Mouse (Mus musculus) layer of hippocampus, adult 18-20 months (tissue): ENCODE data around the gene Zkscan4. TPM values are rescaled to one million over a fixed set of nuclear protein-coding genes. Genes with fewer than 3 reads are reported as not detected.

Experiments
- DNase-seq, 2 experiments: peaks; one replicate each; pipeline ENCODE4 v3.0.0; 2022; ENCODE audit warnings: low spot score in 2 of 2
- microRNA-seq, 2 experiments: library from miRNA; unstranded; fragments of <30 nt; microRNA quantifications; one replicate each; pipeline ENCODE4 v1.2.0; 2021
- total RNA-seq, 2 experiments: library from RNA; stranded (reverse); gene quantifications; 2 replicates each; pipeline ENCODE4 v1.2.3; 2021

Zkscan4 gene
- total RNA-seq, 2 experiments from 2014 or later = 5.9 to 6.6 TPM

DNA sequence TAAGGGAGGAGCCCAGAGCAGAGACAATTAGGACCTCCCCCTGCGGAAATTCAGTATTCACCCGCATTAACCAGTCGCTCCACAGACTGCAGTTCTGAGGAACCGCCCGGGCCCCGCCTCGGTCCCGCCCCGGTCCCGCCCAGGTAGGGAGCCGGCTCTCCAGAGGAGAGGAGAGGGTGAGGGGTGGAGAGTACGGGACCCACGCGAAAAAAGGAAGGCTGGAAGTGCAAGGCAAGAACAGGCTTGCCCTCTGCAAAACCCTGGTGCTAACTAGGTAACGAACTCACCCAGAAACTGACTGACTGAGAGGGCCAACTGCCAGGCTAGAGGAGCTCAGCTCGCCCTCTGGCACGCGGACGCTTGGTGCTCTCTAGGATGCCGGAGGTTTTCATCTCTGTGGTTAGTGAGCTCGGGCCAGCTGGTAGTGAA lies 27.5 kb downstream of the Zkscan4 start:
- DNase-seq = peak; percentile 79 to 83

DNA sequence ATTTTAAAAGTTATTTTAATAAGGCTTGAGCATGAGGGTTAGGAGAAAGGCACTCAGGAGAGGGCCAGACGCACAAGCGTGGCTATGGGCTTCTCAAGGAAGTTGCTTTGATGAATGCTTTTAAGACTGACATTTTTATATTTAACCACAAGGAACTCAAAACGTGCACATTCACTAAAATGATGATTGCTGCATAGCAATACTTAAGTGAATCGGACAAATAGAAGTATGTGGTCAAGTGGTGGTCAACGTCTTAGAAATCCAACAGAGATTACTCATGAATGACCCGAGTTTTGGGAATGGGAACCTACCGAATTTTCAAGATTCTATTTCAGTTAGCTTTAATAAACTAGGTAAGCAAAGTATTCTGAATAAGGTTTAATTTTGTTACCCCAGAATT lies 51.4 kb downstream of the Zkscan4 start:
- no peak for DNase-seq

DNA sequence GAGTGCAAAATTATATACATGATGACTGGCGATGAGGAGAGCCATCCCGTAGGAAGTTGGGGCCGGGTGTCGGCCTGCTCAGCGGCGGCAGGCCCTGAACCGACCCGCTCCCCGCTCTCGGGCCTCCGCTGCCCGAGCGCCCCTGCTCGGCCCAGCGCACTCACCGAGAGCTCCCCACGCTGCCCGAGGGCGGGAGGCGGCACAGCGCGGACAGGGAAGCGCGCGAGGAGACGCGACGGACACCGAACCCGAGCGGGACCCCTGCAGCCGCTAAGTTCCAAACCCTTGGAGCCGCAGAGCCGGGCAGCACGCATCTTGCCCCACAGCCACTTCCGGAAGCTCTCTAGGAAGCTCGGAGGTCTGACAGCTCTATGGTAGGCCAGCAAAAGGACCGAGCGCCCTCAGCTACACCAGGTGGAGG lies 52.1 kb downstream of the Zkscan4 start, which contains the start of gene Zkscan8:
TSS of gene Zkscan8 (minus strand) at position 340 of the 421 bp plus-strand sequence.
- peak; percentile 80 to 89 for DNase-seq

Small RNA genes lying within 50 kb of the gene (microRNA-seq; reads per million reads assigned to microRNA genes)
- 0 to 0.39 reads per million in 2 experiments for gene Mir1896

Other genes starting within 250 kb of the Zkscan4 start
- not detected for gene Gpx5, start 186.2 kb upstream of the Zkscan4 start, total RNA-seq
- gene Gpx6, start 166.8 kb upstream of the Zkscan4 start, total RNA-seq = not detected
- gene Olfr1367, start 132.0 kb upstream of the Zkscan4 start, total RNA-seq = not detected
- gene Zscan12, start 116.1 kb upstream of the Zkscan4 start, total RNA-seq = 1 to 10 TPM; 8.6 TPM
- gene Zkscan3, start 76.2 kb upstream of the Zkscan4 start, total RNA-seq = 10 to 100 TPM; 36.9 to 41.3 TPM
- gene Pgbd1, start 37.8 kb upstream of the Zkscan4 start, total RNA-seq = 1 to 10 TPM; 1.1 to 1.6 TPM
- 10 to 100 TPM; 54.4 to 55.9 TPM for gene Zscan26, start 25.2 kb upstream of the Zkscan4 start, total RNA-seq
- under 1 TPM; 0.57 to 0.96 TPM for gene Nkapl, start 10.4 kb upstream of the Zkscan4 start, total RNA-seq
- gene Gm10065, start 534 bp downstream of the Zkscan4 start, total RNA-seq = not detected
- 10 to 100 TPM; 20.5 to 23.0 TPM for gene AK157302, start 16.3 kb downstream of the Zkscan4 start, total RNA-seq
- gene Gm11273, start 22.5 kb downstream of the Zkscan4 start, total RNA-seq = 10 to 100 TPM; 56.7 to 70.9 TPM
- 10 to 100 TPM; 16.8 to 18.7 TPM for gene Zkscan8, start 52.2 kb downstream of the Zkscan4 start, total RNA-seq
- gene Olfr1366, start 63.9 kb downstream of the Zkscan4 start, total RNA-seq = not detected
- gene Olfr1535, start 81.0 kb downstream of the Zkscan4 start, total RNA-seq = not detected
- gene Olfr1364, start 102.9 kb downstream of the Zkscan4 start, total RNA-seq = not detected
- gene Olfr1362, start 135.1 kb downstream of the Zkscan4 start, total RNA-seq = not detected
- not detected for gene Olfr11, start 163.6 kb downstream of the Zkscan4 start, total RNA-seq
- not detected for gene Olfr1361, start 184.5 kb downstream of the Zkscan4 start, total RNA-seq
- not detected for gene Olfr1360, start 198.5 kb downstream of the Zkscan4 start, total RNA-seq
- gene Olfr1359, start 219.2 kb downstream of the Zkscan4 start, total RNA-seq = not detected
- 10 to 100 TPM; 27.6 to 36.7 TPM for gene Hist1h2bl, start 237.2 kb downstream of the Zkscan4 start, total RNA-seq
- 10 to 100 TPM in 1 of 2 experiments, 1 to 10 TPM in 1; 8.2 to 48.5 TPM for gene Hist1h2ai, start 237.5 kb downstream of the Zkscan4 start, total RNA-seq
- 10 to 100 TPM; 48.4 to 55.7 TPM for gene Hist1h3h, start 238.8 kb downstream of the Zkscan4 start, total RNA-seq
- gene Hist1h2bm, start 243.1 kb downstream of the Zkscan4 start, total RNA-seq = 1 to 10 TPM; 2.9 to 3.3 TPM